Mouse (Mus musculus) hindbrain, embryonic 11.5 days (tissue): ENCODE measurements at regions not wholly inside any gene's neighbourhood (a gene's known extent, or its start where the extent isn't known, plus 50 kb on each side); places are given as distances from the start of the nearest gene placed in this dataset.

Source experiments
- ATAC-seq: fragments of 200-750 bp; cut with Nextera tagmentation; 2 replicates; pipeline ENCODE4 v1.8.0; 2017; ENCODE audit warnings: mild to moderate bottlenecking, moderate TSS enrichment, moderate library complexity; ENCODE audit not compliant: low FRiP score
- DNase-seq: peaks from one replicate; pipeline ENCODE4 v3.0.0-alpha.2; 2015; ENCODE audit warnings: low spot score
- H3K27ac ChIP-seq: fragments of 300-500 bp; sonication (generic); 2 replicates; pipeline ENCODE4 v1.5.1; 2014; ENCODE audit warnings: mild to moderate bottlenecking, low read depth, low read length
- H3K27me3 ChIP-seq: fragments of 300-500 bp; sonication (generic); 2 replicates; pipeline ENCODE4 v1.6.1; 2014; ENCODE audit warnings: mild to moderate bottlenecking, low read length, moderate library complexity, mixed read lengths; ENCODE audit not compliant: control insufficient read depth, insufficient read depth
- H3K36me3 ChIP-seq: fragments of 300-500 bp; sonication (generic); 2 replicates; pipeline ENCODE4 v1.6.1; 2014; ENCODE audit warnings: mild to moderate bottlenecking, low read length, moderate library complexity, mixed read lengths; ENCODE audit not compliant: control insufficient read depth, insufficient read depth
- H3K4me1 ChIP-seq: fragments of 300-500 bp; sonication (generic); replicated peaks from 2 replicates; pipeline ENCODE4 v1.6.1; 2014; ENCODE audit warnings: low read length, mixed read lengths; ENCODE audit not compliant: control insufficient read depth, insufficient read depth
- H3K4me2 ChIP-seq: fragments of 300-500 bp; sonication (generic); replicated peaks from 2 replicates; pipeline ENCODE4 v1.6.1; 2014; ENCODE audit warnings: mild to moderate bottlenecking, low read depth, low read length
- H3K4me3 ChIP-seq: fragments of 300-500 bp; sonication (generic); 2 replicates; pipeline ENCODE4 v1.5.1; 2014; ENCODE audit warnings: low read depth, low read length
- H3K9ac ChIP-seq: fragments of 300-500 bp; sonication (generic); 2 replicates; pipeline ENCODE4 v1.6.1; 2014; ENCODE audit warnings: low read depth, low read length
- H3K9me3 ChIP-seq: fragments of 300-500 bp; sonication (generic); 2 replicates; pipeline ENCODE4 v1.6.1; 2016; ENCODE audit warnings: low read length; ENCODE audit not compliant: control insufficient read depth
- WGBS: fragments of 180-500 bp; shearing (Covaris S2); extraction: QIAGEN DNeasy Blood & Tissue Kit; methylation state at CpG from one replicate; pipeline ENCODE4 v1.1.7; 2014; 5-methylcytosine and 5-hydroxymethylcytosine counted together

DNA sequence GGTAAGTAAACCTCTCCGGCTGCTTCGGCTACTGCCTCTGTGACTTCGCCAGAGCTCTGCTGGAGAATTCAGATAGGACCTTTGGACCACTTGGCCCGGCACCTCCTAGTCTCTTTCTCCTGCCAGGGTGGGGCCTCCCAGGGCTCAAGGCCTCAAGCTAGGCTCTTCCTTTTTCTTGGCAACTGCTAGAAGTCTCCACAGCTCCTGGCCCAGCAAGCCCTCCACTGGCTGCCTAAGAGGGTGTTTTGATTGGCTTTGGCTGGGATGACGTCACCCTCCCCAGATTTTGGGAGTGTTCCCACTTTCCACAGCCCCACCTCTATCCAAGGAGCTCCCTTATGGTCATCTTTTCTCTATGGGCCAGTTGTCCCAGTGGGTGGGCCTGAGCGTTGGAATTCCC, 949.4 kb downstream of the 4930447A16Rik start:
- DNase-seq, result no peak
- no peak overlapping the region for H3K27ac ChIP-seq
- WGBS, result 87% methylated on average over 6 of the region's 6 CpGs
- no peak overlapping the region for H3K4me2 ChIP-seq
- no peak for ATAC-seq
- H3K9me3 ChIP-seq, result no peaks in the 10 kb centered on the region
- no peak overlapping the region for H3K4me3 ChIP-seq
- no peaks in the 10 kb centered on the region for H3K27me3 ChIP-seq
- H3K4me1 ChIP-seq, result no peaks in the 10 kb centered on the region
- no peak overlapping the region for H3K9ac ChIP-seq
- H3K36me3 ChIP-seq, result no peaks in the 10 kb centered on the region

DNA sequence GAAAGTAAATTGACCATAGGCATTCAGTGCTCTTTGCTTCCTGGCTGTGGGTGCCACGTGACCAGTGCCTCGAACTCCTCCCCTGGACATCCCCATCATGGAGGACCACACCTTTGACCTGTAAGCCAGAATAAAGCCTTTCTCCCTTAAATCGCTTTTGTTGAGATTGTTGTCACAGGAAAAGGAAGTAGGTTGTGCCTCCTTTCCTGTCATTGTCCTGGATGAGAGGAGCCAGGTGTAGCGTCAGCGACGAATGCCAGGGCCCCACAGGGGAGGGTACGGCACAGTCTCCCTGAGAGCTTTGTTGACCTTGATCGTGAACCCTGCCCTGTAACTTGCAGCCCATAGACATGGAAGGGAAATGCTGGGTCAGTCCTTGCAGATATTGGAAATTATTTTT, 952.8 kb downstream of the 4930447A16Rik start:
- H3K27me3 ChIP-seq, result no peaks in the 10 kb centered on the region
- no peak overlapping the region for H3K4me2 ChIP-seq
- H3K36me3 ChIP-seq, result no peaks in the 10 kb centered on the region
- 86% methylated on average over 8 of the region's 8 CpGs for WGBS
- no peaks in the 10 kb centered on the region for H3K9me3 ChIP-seq
- H3K9ac ChIP-seq, result no peak overlapping the region
- H3K27ac ChIP-seq, result no peak overlapping the region
- no peak for DNase-seq
- no peak for ATAC-seq
- H3K4me1 ChIP-seq, result no peaks in the 10 kb centered on the region
- no peak overlapping the region for H3K4me3 ChIP-seq

DNA sequence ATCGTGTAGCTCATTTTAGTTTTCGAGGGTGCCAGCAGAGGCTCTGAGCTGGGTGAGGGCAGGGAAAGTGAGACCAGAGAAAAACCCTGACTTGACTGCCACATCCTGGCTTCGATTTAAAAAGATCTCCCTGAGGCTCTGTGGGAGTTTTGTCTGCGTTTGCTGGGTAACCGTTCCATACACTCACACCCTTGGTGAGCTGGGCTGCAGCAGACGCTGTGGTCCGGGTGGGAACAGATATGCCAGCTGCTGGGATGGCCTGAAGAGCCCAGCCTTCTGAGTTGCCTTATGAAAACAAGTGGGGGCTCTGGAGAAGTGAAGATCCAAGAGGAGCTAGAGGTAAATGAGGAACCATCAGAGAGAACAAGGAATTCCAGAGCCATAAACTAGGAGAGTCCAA, 962.3 kb downstream of the 4930447A16Rik start:
- no peak overlapping the region for H3K9ac ChIP-seq
- no peaks in the 10 kb centered on the region for H3K27me3 ChIP-seq
- H3K36me3 ChIP-seq, result no peaks in the 10 kb centered on the region
- H3K4me3 ChIP-seq, result no peak overlapping the region
- no peak for DNase-seq
- H3K9me3 ChIP-seq, result no peaks in the 10 kb centered on the region
- H3K27ac ChIP-seq, result no peak overlapping the region
- no peak overlapping the region for H3K4me2 ChIP-seq
- H3K4me1 ChIP-seq, result 0 out of 2 replicates have a peak, but pooled peaks cover 2% of the 10 kb centered on the region
- no peak for ATAC-seq
- 80% methylated on average over 7 of the region's 7 CpGs for WGBS

DNA sequence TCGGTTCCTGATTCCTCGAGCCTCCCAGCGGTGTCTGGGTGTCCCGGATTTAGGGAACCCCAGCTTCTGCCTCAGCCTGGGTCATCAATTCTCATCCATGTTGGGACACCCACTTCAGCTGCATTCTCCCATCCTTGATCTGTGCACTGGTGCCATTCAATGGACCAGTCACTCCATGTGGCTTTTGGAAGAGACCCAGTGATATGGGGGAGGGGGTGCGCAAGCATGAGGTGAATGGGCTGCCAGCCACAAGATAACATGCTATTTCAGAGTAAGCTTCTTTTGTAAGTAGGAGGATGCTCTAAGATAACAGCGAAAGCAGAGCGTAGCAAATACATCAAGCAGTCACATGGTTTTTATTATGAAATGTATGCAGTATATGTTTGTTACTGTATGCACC, 963.1 kb downstream of the 4930447A16Rik start:
- Histone ChIP-seq H3K27me3 (no peaks in the 10 kb centered on the region), H3K9ac (no peak overlapping the region), H3K4me1 (0 out of 2 replicates have a peak, but pooled peaks cover 2% of the 10 kb centered on the region), H3K27ac (no peak overlapping the region), H3K4me3 (no peak overlapping the region), H3K36me3 (no peaks in the 10 kb centered on the region), H3K4me2 (no peak overlapping the region), H3K9me3 (no peaks in the 10 kb centered on the region)
- 94% methylated on average over 7 of the region's 7 CpGs for WGBS
- ATAC-seq, result no peak
- DNase-seq, result no peak

DNA sequence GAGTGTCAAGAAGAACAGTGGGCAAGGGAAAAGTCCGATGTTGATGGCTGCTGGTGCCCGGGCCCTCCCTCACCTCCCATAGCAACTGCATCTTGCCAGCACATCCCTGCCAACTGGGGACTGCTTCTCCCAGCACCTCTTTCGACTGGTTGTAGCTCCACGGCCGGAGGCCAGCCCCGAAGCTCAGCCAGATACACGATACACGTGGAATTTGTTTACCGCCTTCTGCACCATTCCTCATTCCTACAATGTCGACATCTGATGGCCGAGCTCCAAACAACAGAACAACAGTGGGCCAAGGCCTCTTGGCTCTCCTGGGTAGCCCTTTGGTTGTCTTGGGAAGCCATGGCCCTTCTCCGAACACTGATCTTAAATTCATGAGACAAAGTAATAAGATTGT, 965.1 kb downstream of the 4930447A16Rik start:
- H3K36me3 ChIP-seq, result no peaks in the 10 kb centered on the region
- no peak overlapping the region for H3K4me3 ChIP-seq
- no peak overlapping the region for H3K27ac ChIP-seq
- H3K4me1 ChIP-seq, result no peaks in the 10 kb centered on the region
- no peaks in the 10 kb centered on the region for H3K27me3 ChIP-seq
- 92% methylated on average over 12 of the region's 12 CpGs for WGBS
- H3K9me3 ChIP-seq, result no peaks in the 10 kb centered on the region
- DNase-seq (no peak), ATAC-seq (no peak)
- no peak overlapping the region for H3K4me2 ChIP-seq
- no peak overlapping the region for H3K9ac ChIP-seq

DNA sequence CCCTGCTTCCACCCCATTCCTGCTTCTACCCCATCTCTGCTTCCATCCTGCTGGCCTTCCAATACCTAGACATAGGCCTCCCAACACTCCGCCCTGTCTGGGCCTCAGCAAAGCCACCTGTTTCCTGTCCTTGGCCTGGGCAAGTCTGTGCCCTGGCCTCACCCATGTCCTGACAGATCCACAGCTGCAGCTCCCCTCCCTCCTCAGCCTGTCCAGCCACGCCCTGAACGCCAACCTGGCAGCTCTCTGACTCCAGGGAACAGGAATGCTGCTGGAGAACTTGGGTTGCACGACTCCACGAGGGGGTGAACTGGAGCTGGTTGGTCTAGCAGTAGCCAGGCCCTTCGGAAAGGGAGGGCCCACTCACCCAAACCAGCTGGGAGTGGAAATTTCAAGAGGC, 966.1 kb downstream of the 4930447A16Rik start:
- 70% methylated on average over 6 of the region's 6 CpGs for WGBS
- Histone ChIP-seq H3K4me1 (no peaks in the 10 kb centered on the region), H3K27ac (no peak overlapping the region), H3K27me3 (no peaks in the 10 kb centered on the region), H3K9ac (no peak overlapping the region), H3K4me3 (no peak overlapping the region), H3K4me2 (no peak overlapping the region), H3K36me3 (no peaks in the 10 kb centered on the region), H3K9me3 (no peaks in the 10 kb centered on the region)
- no peak for DNase-seq
- no peak for ATAC-seq

DNA sequence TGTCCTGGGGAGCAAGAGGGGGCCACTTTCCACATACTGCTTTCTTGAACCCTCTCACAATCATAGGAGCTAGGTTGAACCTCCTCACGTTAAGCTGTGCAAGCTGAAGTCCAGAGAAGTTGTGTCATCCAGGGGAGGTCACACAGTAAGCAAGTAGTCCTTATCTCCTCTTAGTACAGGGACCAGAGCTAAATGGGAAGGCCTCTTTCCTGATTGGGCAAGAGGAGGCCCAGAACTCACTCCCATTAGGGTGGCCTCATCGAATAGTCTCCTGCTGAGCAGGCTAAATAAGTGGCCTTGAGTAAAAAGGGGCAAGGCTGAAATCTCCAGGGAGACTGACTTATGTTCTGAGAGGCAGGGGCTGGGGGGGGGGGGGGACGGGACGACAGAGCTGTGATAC, 966.5 kb downstream of the 4930447A16Rik start:
- WGBS, result 25% methylated on average over 3 of the region's 4 CpGs

DNA sequence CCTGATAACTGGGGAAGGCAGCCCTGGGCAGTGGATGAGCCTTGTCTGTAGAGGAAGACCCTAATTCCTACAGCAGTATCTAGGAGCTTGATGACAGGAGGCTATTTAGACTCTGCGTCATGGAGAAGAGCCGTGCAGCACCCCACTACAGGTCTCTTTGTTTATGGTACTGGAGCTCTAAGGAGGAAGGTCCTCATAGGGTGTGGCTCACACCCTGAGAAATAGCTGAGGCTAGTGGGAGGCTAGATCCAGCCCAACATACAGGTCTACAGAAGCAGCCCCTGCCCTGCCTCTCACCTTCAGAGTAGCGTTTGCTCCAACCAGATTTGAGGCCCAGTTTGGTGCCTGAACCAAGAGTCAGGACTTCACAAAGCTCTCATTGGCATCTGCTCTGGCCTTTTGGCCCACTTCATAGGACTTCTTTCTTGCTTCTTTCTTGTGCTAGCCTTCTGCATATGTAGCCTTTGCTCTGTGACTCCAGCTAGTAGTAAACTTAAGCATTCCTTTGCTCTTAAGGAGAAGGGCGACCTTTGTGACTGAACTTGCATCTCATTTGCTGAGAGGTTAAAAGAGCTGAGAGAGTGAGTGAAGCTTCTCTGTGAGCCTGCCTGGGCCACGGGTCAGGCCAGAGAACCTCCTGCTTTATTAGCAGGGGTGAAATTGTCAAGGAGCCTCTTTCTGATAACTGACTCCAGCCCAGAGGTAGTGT, 967.2 kb downstream of the 4930447A16Rik start:
- Histone ChIP-seq H3K27ac (no peak overlapping the region), H3K9ac (no peak overlapping the region), H3K4me3 (no peak overlapping the region), H3K4me2 (no peak overlapping the region), H3K36me3 (no peaks in the 10 kb centered on the region), H3K27me3 (no peaks in the 10 kb centered on the region), H3K4me1 (no peaks in the 10 kb centered on the region), H3K9me3 (no peaks in the 10 kb centered on the region)
- 67% methylated on average over 5 of the region's 5 CpGs for WGBS
- ATAC-seq, result no peak
- no peak for DNase-seq

More for the DNA sequence above, 966.5 kb downstream of the 4930447A16Rik start:
- H3K36me3 ChIP-seq, result no peaks in the 10 kb centered on the region
- no peak overlapping the region for H3K4me2 ChIP-seq
- no peak overlapping the region for H3K9ac ChIP-seq
- H3K4me1 ChIP-seq, result no peaks in the 10 kb centered on the region
- no peaks in the 10 kb centered on the region for H3K27me3 ChIP-seq
- no peak overlapping the region for H3K4me3 ChIP-seq
- 0 out of 2 replicates have a peak, but pooled peaks have one; percentile 22 for ATAC-seq
- no peak overlapping the region for H3K27ac ChIP-seq
- H3K9me3 ChIP-seq, result no peaks in the 10 kb centered on the region
- no peak for DNase-seq

DNA sequence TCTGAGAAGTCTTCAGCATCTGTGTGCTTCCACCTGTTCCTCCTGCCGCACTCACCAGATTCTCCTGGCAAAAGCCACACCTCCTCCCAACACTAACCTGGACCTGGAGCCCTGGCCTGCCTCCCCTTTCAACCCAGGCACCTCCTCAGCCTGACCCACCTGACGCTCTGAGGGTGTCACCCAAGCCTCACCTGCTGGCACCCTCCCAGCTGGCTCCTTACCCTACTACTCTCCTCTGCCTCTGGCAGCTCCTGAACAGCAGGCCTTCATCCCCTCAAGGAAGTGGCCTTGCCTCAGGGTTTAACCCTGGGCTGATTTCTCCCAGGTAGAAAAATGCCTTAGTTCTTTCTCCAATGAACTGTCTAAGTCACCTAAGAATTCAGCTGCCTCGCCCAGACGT, 973.5 kb downstream of the 4930447A16Rik start:
- Histone ChIP-seq H3K9me3 (no peaks in the 10 kb centered on the region), H3K4me1 (no peaks in the 10 kb centered on the region), H3K4me3 (no peak overlapping the region), H3K36me3 (no peaks in the 10 kb centered on the region), H3K27ac (no peak overlapping the region), H3K27me3 (no peaks in the 10 kb centered on the region), H3K9ac (no peak overlapping the region), H3K4me2 (no peak overlapping the region)
- DNase-seq, result no peak
- WGBS, result 86% methylated on average over 4 of the region's 4 CpGs
- ATAC-seq, result no peak
